Mouse (Mus musculus) limb, embryonic 12.5 days (tissue): ENCODE measurements around the gene Fxyd1. TPM values are rescaled to one million over a fixed set of nuclear protein-coding genes. Genes with fewer than 3 reads are reported as not detected.

Experiments
- ATAC-seq: fragments of 200-750 bp; cut with Nextera tagmentation; 2 replicates; pipeline ENCODE4 v1.8.0; 2017; ENCODE audit warnings: low read depth, moderate TSS enrichment; ENCODE audit not compliant: insufficient number of reproducible peaks, insufficient read depth, low FRiP score, low TSS enrichment
- H3K27ac ChIP-seq: fragments of 300-500 bp; sonication (generic); 2 replicates; pipeline ENCODE4 v1.5.1; 2016; ENCODE audit warnings: mild to moderate bottlenecking, moderate library complexity
- H3K27me3 ChIP-seq: fragments of 300-500 bp; sonication (generic); 2 replicates; pipeline ENCODE4 v1.6.1; 2016; ENCODE audit warnings: mild to moderate bottlenecking, moderate library complexity
- H3K36me3 ChIP-seq: fragments of 300-500 bp; sonication (generic); 2 replicates; pipeline ENCODE4 v1.6.1; 2016; ENCODE audit warnings: mild to moderate bottlenecking, moderate library complexity
- H3K4me1 ChIP-seq: fragments of 300-500 bp; sonication (generic); replicated peaks from 2 replicates; pipeline ENCODE4 v1.6.1; 2016
- H3K4me2 ChIP-seq: fragments of 300-500 bp; sonication (generic); 2 replicates; pipeline ENCODE4 v1.6.1; 2016; ENCODE audit warnings: mild to moderate bottlenecking, moderate library complexity
- H3K4me3 ChIP-seq: fragments of 300-500 bp; sonication (generic); replicated peaks from 2 replicates; pipeline ENCODE4 v1.5.1; 2016; ENCODE audit warnings: mild to moderate bottlenecking
- H3K9ac ChIP-seq: fragments of 300-500 bp; sonication (generic); replicated peaks from 2 replicates; pipeline ENCODE4 v1.6.1; 2016; ENCODE audit warnings: mild to moderate bottlenecking, moderate library complexity
- H3K9me3 ChIP-seq: fragments of 300-500 bp; sonication (generic); 2 replicates; pipeline ENCODE4 v1.6.1; 2016; ENCODE audit warnings: mild to moderate bottlenecking, moderate library complexity
- WGBS: fragments of 180-500 bp; shearing (Covaris S2); methylation state at CpG from one replicate; pipeline ENCODE4 v1.1.7; 2016; 5-methylcytosine and 5-hydroxymethylcytosine counted together
- polyA plus RNA-seq: library from polyadenylated mRNA; unstranded; fragments of >200 nt; fragmentation: Nextera tagmentation; extraction: Ambion mirVana; gene quantifications from 2 replicates; pipeline ENCODE4 v1.2.1, GENCODE M21; 2016

Gene Fxyd1
- polyA plus RNA-seq, 1 experiment from 2014 or later = 28.2 TPM

GRCm38 (mm10) chr7:31039011-31039410 lies 18.0 kb downstream of the Fxyd1 start:
- no peak overlapping the region for H3K4me3 ChIP-seq
- WGBS = 81% methylated on average over 4 of the region's 4 CpGs
- no peaks in the 10 kb centered on the region for H3K9me3 ChIP-seq
- ATAC-seq = no peak
- no peak overlapping the region for H3K4me2 ChIP-seq
- no peak overlapping the region for H3K9ac ChIP-seq
- peaks cover 42% of the 10 kb centered on the region for H3K27me3 ChIP-seq
- no peak overlapping the region for H3K27ac ChIP-seq
- no peaks in the 10 kb centered on the region for H3K36me3 ChIP-seq
- peaks cover 14% of the 10 kb centered on the region for H3K4me1 ChIP-seq

- Histone ChIP-seq H3K9me3 (no peaks in the 10 kb centered on the region), H3K4me3 (no peak overlapping the region), H3K4me1 (peaks cover 12% of the 10 kb centered on the region), H3K9ac (no peak overlapping the region), H3K4me2 (no peak overlapping the region), H3K27ac (no peak overlapping the region), H3K27me3 (peaks cover 29% of the 10 kb centered on the region), H3K36me3 (no peaks in the 10 kb centered on the region)
- WGBS = 66% methylated on average over 2 of the region's 2 CpGs
- no peak for ATAC-seq
These were observed 19.3 kb downstream of the Fxyd1 start for GRCm38 (mm10) chr7:31037675-31038074.

GRCm38 (mm10) chr7:31036917-31037316 lies 20.1 kb downstream of the Fxyd1 start:
- no peak overlapping the region for H3K9ac ChIP-seq
- H3K27ac ChIP-seq = no peak overlapping the region
- 79% methylated on average over 7 of the region's 7 CpGs for WGBS
- peaks cover 4% of the 10 kb centered on the region for H3K4me1 ChIP-seq
- H3K4me2 ChIP-seq = no peak overlapping the region
- no peak overlapping the region for H3K4me3 ChIP-seq
- ATAC-seq = no peak
- H3K36me3 ChIP-seq = no peaks in the 10 kb centered on the region
- H3K27me3 ChIP-seq = peaks cover 21% of the 10 kb centered on the region
- no peaks in the 10 kb centered on the region for H3K9me3 ChIP-seq

- Histone ChIP-seq H3K9ac (no peak overlapping the region), H3K4me3 (no peak overlapping the region), H3K27ac (no peak overlapping the region), H3K36me3 (no peaks in the 10 kb centered on the region), H3K4me1 (no peaks in the 10 kb centered on the region), H3K4me2 (no peak overlapping the region), H3K27me3 (peaks cover 5% of the 10 kb centered on the region), H3K9me3 (no peaks in the 10 kb centered on the region)
- ATAC-seq = no peak
- 80% methylated on average over 11 of the region's 11 CpGs for WGBS
These were observed 21.7 kb downstream of the Fxyd1 start for GRCm38 (mm10) chr7:31035291-31035690.

GRCm38 (mm10) chr7:31034789-31035188 lies 22.2 kb downstream of the Fxyd1 start:
- WGBS = 69% methylated on average over 11 of the region's 11 CpGs
- no peak for ATAC-seq

GRCm38 (mm10) chr7:31033409-31034165 lies 23.4 kb downstream of the Fxyd1 start:
- no peak overlapping the region for H3K4me3 ChIP-seq
- WGBS = 65% methylated on average over 9 of the region's 9 CpGs
- H3K4me2 ChIP-seq = no peak overlapping the region
- no peaks in the 10 kb centered on the region for H3K27me3 ChIP-seq
- no peaks in the 10 kb centered on the region for H3K9me3 ChIP-seq
- H3K4me1 ChIP-seq = no peaks in the 10 kb centered on the region
- no peak overlapping the region for H3K27ac ChIP-seq
- no peaks in the 10 kb centered on the region for H3K36me3 ChIP-seq
- no peak for ATAC-seq
- H3K9ac ChIP-seq = no peak overlapping the region

More at GRCm38 (mm10) chr7:31034789-31035188, 22.2 kb downstream of the Fxyd1 start:
- Histone ChIP-seq H3K9ac (no peak overlapping the region), H3K4me1 (no peaks in the 10 kb centered on the region), H3K4me3 (no peak overlapping the region), H3K27me3 (peaks cover under 1% of the 10 kb centered on the region; the same call in 1 of the 2 replicates), H3K4me2 (no peak overlapping the region), H3K36me3 (no peaks in the 10 kb centered on the region), H3K27ac (no peak overlapping the region), H3K9me3 (no peaks in the 10 kb centered on the region)

GRCm38 (mm10) chr7:31031731-31032130 lies 25.3 kb downstream of the Fxyd1 start:
- Histone ChIP-seq H3K4me2 (no peak overlapping the region), H3K9me3 (no peaks in the 10 kb centered on the region), H3K4me3 (no peak overlapping the region), H3K27me3 (no peaks in the 10 kb centered on the region), H3K4me1 (no peaks in the 10 kb centered on the region), H3K36me3 (no peaks in the 10 kb centered on the region), H3K9ac (no peak overlapping the region), H3K27ac (no peak overlapping the region)
- WGBS = 82% methylated on average over 7 of the region's 7 CpGs
- no peak for ATAC-seq

- H3K27me3 ChIP-seq = no peaks in the 10 kb centered on the region
- no peaks in the 10 kb centered on the region for H3K4me1 ChIP-seq
- no peaks in the 10 kb centered on the region for H3K9me3 ChIP-seq
- H3K4me2 ChIP-seq = no peak overlapping the region
- WGBS = 81% methylated on average over 2 of the region's 2 CpGs
- ATAC-seq = no peak
- no peak overlapping the region for H3K9ac ChIP-seq
- no peak overlapping the region for H3K27ac ChIP-seq
- no peak overlapping the region for H3K4me3 ChIP-seq
- H3K36me3 ChIP-seq = no peaks in the 10 kb centered on the region
These were observed 26.3 kb downstream of the Fxyd1 start for GRCm38 (mm10) chr7:31030717-31031116.

GRCm38 (mm10) chr7:31028609-31029008 lies 28.4 kb downstream of the Fxyd1 start:
- Histone ChIP-seq H3K27me3 (no peaks in the 10 kb centered on the region), H3K4me2 (no peak overlapping the region), H3K27ac (no peak overlapping the region), H3K36me3 (no peaks in the 10 kb centered on the region), H3K9ac (no peak overlapping the region), H3K4me3 (no peak overlapping the region), H3K9me3 (no peaks in the 10 kb centered on the region), H3K4me1 (no peaks in the 10 kb centered on the region)
- no peak for ATAC-seq
- WGBS = 71% methylated on average over 8 of the region's 8 CpGs

- peak overlapping the region; percentile 45; the same call in 1 of the 2 replicates for H3K27ac ChIP-seq
- H3K4me2 ChIP-seq = no peak overlapping the region; the same call in 1 of the 2 replicates
- H3K36me3 ChIP-seq = no peaks in the 10 kb centered on the region
- WGBS = 46% methylated on average over 10 of the region's 10 CpGs
- no peaks in the 10 kb centered on the region for H3K27me3 ChIP-seq
- no peak overlapping the region for H3K9ac ChIP-seq
- peaks cover 15% of the 10 kb centered on the region for H3K4me1 ChIP-seq
- ATAC-seq = peak; percentile 64
- H3K4me3 ChIP-seq = no peak overlapping the region
- no peaks in the 10 kb centered on the region for H3K9me3 ChIP-seq
These were observed 39.7 kb downstream of the Fxyd1 start for GRCm38 (mm10) chr7:31017104-31017901.

GRCm38 (mm10) chr7:31012971-31013370 lies 44.0 kb downstream of the Fxyd1 start:
- H3K27me3 ChIP-seq = no peaks in the 10 kb centered on the region
- peaks cover 15% of the 10 kb centered on the region for H3K4me1 ChIP-seq
- H3K4me3 ChIP-seq = no peak overlapping the region
- H3K36me3 ChIP-seq = no peaks in the 10 kb centered on the region
- 84% methylated on average over 5 of the region's 5 CpGs for WGBS
- ATAC-seq = no peak
- H3K27ac ChIP-seq = no peak overlapping the region
- no peak overlapping the region for H3K9ac ChIP-seq
- no peak overlapping the region for H3K4me2 ChIP-seq
- H3K9me3 ChIP-seq = no peaks in the 10 kb centered on the region
